Mouse (Mus musculus) kidney, embryonic 16.5 days (tissue): ENCODE measurements around the gene Sergef. TPM values are rescaled to one million over a fixed set of nuclear protein-coding genes. Genes with fewer than 3 reads are reported as not detected.
"Not testable (repeated sequence)": the region's sequence is repeated elsewhere in the genome, so short reads cannot be mapped to it uniquely, and the experiment has no call there.

Source experiments
- ATAC-seq: fragments of 200-750 bp; cut with Nextera tagmentation; 2 replicates; pipeline ENCODE4 v1.8.0; 2017; ENCODE audit warnings: moderate TSS enrichment; ENCODE audit not compliant: low FRiP score, low TSS enrichment
- H3K27ac ChIP-seq: fragments of 300-500 bp; sonication (generic); 2 replicates; pipeline ENCODE4 v1.5.1; 2014; ENCODE audit warnings: low read length
- H3K27me3 ChIP-seq: fragments of 300-500 bp; sonication (generic); 2 replicates; pipeline ENCODE4 v1.6.1; 2014; ENCODE audit warnings: low read length, control low read depth, mixed read lengths; ENCODE audit not compliant: insufficient read depth
- H3K36me3 ChIP-seq: fragments of 300-500 bp; sonication (generic); 2 replicates; pipeline ENCODE4 v1.6.1; 2014; ENCODE audit warnings: low read length, control low read depth, mixed read lengths; ENCODE audit not compliant: insufficient read depth
- H3K4me1 ChIP-seq: fragments of 300-500 bp; sonication (generic); 2 replicates; pipeline ENCODE4 v1.6.1; 2014; ENCODE audit warnings: low read length, control low read depth, mixed read lengths; ENCODE audit not compliant: insufficient read depth
- H3K4me2 ChIP-seq: fragments of 300-500 bp; sonication (generic); replicated peaks from 2 replicates; pipeline ENCODE4 v1.6.1; 2014; ENCODE audit warnings: low read depth, low read length
- H3K4me3 ChIP-seq: fragments of 300-500 bp; sonication (generic); 2 replicates; pipeline ENCODE4 v1.5.1; 2014; ENCODE audit warnings: mild to moderate bottlenecking, low read length
- H3K9ac ChIP-seq: fragments of 300-500 bp; sonication (generic); replicated peaks from 2 replicates; pipeline ENCODE4 v1.6.1; 2014; ENCODE audit warnings: low read length
- H3K9me3 ChIP-seq: fragments of 300-500 bp; sonication (generic); 2 replicates; pipeline ENCODE4 v1.6.1; 2016; ENCODE audit warnings: low read length, control low read depth
- WGBS: fragments of 180-500 bp; shearing (Covaris S2); extraction: QIAGEN DNeasy Blood & Tissue Kit; methylation state at CpG from one replicate; pipeline ENCODE4 v1.1.7; 2014; 5-methylcytosine and 5-hydroxymethylcytosine counted together
- polyA plus RNA-seq: library from polyadenylated mRNA; unstranded; fragments of >200 nt; fragmentation: Nextera tagmentation; extraction: Ambion mirVana; gene quantifications from 2 replicates; pipeline ENCODE4 v1.2.1, GENCODE M21; 2015

The Sergef gene
- 14.7 and 16.5 TPM in 2 replicates for polyA plus RNA-seq

DNA sequence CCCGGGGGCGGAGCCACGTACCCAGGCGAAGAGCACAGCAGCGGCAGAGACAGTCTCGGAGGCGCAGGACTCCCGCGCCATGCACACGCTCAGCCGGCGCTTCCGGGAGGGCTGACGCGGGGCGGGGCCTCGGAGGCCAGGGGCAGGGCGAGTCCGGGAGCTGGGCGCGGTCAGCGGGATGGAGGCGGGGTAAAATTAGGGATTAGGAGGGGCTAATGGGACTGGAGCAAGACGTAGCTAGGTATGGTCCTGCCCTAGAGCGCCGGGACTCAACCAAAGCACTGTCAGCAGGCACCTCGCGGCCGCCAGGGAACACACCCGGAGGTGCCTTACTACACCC, at the start of gene Sergef:
Gene Sergef, minus strand, starts transcription at position 116 of the 340 bp plus-strand sequence.
- Histone ChIP-seq H3K36me3 (no peaks in the 10 kb centered on the region), H3K27me3 (peaks cover 6% of the 10 kb centered on the region; the same call in 1 of the 2 replicates), H3K4me2 (peak within 1 kb of the TSS; percentile 85), H3K4me1 (peaks cover 11% of the 10 kb centered on the region), H3K9ac (peak within 1 kb of the TSS; percentile 79), H3K4me3 (peak within 1 kb of the TSS; percentile 73), H3K9me3 (no peaks in the 10 kb centered on the region), H3K27ac (peak within 1 kb of the TSS; percentile 56)
- ATAC-seq: peak; percentile 97
- WGBS: 1% methylated on average over 30 of the region's 30 CpGs

DNA sequence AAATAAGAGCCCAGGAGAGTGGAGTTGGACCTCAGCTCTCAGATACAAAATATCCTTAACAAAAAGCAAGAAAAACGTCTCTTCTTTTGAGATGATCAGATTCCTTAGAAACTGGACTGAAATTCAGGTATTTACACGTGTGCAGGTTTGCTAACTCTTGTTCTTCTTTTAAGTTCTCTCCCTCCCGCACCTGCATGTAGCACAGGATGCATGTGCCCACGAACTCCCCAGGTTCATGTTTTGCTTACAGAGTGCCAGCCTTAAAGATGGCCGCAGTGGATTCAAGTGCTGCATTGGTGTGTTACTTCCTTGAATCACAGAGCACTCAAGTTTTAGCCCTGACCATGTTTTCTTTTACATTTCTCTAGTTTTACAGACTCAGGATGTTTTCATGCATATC, 47.2 kb upstream of the Sergef start:
- ATAC-seq: no peak
- Histone ChIP-seq H3K27ac (no peak overlapping the region), H3K36me3 (peaks cover 39% of the 10 kb centered on the region), H3K4me3 (no peak overlapping the region), H3K4me1 (no peaks in the 10 kb centered on the region), H3K9me3 (no peaks in the 10 kb centered on the region), H3K9ac (no peak overlapping the region), H3K4me2 (no peak overlapping the region), H3K27me3 (no peaks in the 10 kb centered on the region)
- WGBS: 88% methylated on average over 5 of the region's 5 CpGs

DNA sequence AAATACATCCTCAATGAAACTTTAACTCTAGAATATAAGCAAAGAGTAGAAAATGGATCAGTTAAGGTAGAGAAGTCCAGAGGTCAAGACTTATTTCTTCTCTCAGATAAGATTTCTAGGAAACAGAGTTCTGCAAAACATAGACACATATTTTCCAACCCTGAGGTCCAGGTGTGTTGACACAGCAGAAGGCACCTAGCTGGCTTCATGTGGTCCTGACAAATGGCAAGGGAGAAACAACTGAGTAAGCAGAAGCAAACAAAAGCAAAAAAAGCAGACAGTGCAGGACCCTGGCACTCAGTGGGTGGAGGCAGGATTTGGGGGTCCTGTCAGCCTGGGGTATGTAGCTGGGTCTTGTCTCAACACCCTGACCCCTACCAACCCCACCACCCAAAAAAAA, 41.1 kb upstream of the Sergef start:
- no peak overlapping the region for H3K4me2 ChIP-seq
- H3K27ac ChIP-seq: no peak overlapping the region
- no peak overlapping the region for H3K4me3 ChIP-seq
- H3K36me3 ChIP-seq: no peaks in the 10 kb centered on the region
- no peaks in the 10 kb centered on the region for H3K27me3 ChIP-seq
- no peaks in the 10 kb centered on the region for H3K9me3 ChIP-seq
- H3K4me1 ChIP-seq: no peaks in the 10 kb centered on the region
- no peak for ATAC-seq
- H3K9ac ChIP-seq: no peak overlapping the region

DNA sequence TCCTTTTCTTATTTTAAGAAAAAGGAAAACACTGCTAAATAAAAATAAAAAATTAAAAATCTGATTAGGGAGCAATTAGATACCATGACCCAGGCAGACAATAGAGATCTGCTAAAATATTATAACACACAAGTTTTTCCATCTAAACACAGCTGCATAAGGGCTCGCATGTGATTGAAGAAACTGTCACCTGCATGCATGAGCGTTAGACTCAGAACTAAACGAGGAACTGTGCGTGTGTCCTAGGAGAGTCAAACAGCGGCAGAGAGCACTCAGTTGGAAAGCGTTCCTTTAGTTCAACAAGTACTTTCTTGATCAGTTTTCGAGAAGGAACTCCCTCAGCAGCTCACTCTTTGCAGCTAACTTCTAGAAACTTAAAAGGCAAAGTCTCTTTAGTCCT, 39.4 kb upstream of the Sergef start:
- not testable (repeated sequence) for H3K9ac ChIP-seq, H3K27me3 ChIP-seq, H3K4me3 ChIP-seq, H3K36me3 ChIP-seq, ATAC-seq, H3K4me1 ChIP-seq, H3K4me2 ChIP-seq, H3K9me3 ChIP-seq, H3K27ac ChIP-seq
- 77% methylated on average over 7 of the region's 7 CpGs for WGBS

DNA sequence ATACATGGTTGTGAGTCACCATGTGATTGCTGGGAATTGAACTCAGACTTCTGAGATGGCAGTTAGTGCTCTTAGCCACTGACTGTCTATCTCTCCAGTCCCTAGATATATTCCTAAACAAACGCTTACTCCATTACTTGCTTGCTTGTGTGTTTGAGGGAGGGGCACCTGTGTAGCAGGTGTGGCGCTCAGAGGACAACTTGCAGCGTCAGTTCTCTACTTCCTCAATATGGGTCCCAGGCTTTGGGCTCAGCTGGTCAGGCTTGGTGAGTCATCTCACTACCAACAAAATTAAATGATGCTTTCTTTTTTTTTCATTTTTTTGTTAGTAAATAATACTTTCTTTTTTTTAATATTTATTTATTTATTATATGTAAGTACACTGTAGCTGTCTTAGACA, 38.8 kb upstream of the Sergef start:
- H3K4me1 ChIP-seq: no peaks in the 10 kb centered on the region
- no peak for ATAC-seq
- no peak overlapping the region for H3K9ac ChIP-seq
- no peaks in the 10 kb centered on the region for H3K27me3 ChIP-seq
- WGBS: 83% methylated on average over 3 of the region's 3 CpGs
- no peak overlapping the region for H3K27ac ChIP-seq
- no peak overlapping the region for H3K4me3 ChIP-seq
- H3K9me3 ChIP-seq: no peaks in the 10 kb centered on the region
- H3K36me3 ChIP-seq: no peaks in the 10 kb centered on the region
- no peak overlapping the region for H3K4me2 ChIP-seq

DNA sequence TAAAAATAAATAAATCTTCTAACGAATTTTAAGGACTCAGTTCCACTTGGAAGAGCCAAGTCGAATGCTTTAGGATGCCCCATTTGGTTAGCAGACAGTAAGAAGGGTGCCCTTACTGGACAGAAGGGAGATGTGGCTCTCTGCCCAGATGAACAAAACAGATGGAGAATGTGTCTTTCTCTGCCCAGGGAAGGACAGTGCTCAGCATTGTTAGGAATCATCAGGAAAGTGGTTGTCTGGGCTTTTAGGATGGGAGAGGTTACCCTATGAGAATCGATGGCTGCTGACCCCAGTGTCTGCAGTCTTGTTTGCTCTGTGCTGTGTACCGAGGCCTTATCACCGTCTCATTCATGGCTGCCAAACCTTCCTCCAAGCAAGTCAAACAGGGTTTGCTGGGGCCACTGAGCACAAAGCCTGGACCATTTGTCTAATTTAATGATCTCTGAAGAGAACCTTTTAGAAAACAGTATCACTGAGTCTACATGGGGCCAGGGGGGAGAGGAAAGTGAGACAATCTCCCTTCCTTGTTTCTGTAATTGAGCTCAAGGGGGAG, 37.3 kb upstream of the Sergef start:
- H3K4me2 ChIP-seq: no peak overlapping the region
- H3K36me3 ChIP-seq: no peaks in the 10 kb centered on the region
- no peak overlapping the region for H3K27ac ChIP-seq
- H3K9me3 ChIP-seq: no peaks in the 10 kb centered on the region
- no peak for ATAC-seq
- 32% methylated on average over 5 of the region's 5 CpGs for WGBS
- no peak overlapping the region for H3K9ac ChIP-seq
- H3K4me1 ChIP-seq: peaks cover 5% of the 10 kb centered on the region
- no peak overlapping the region for H3K4me3 ChIP-seq
- no peaks in the 10 kb centered on the region for H3K27me3 ChIP-seq

DNA sequence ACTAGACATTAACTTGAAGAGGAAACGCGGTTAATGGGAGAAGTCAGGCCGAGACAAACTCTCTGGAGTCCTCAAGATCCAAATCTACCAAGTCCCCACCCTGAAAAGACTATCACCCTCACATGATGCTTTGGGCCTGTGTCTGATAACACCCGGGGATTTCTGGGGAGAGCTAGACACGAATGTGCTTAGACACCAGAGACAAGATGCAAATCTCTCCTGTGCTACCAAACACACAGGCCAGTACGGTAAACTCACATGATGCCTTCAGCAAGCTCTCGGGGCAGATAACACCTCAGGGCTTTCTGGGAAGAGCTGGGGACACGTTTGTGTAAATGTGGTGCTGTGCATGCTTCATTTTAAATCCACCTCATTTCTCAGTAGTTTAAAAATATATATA, 36.3 kb upstream of the Sergef start:
- no peak for ATAC-seq
- Histone ChIP-seq H3K36me3 (no peaks in the 10 kb centered on the region), H3K27me3 (no peaks in the 10 kb centered on the region), H3K9ac (no peak overlapping the region), H3K27ac (no peak overlapping the region), H3K9me3 (no peaks in the 10 kb centered on the region), H3K4me1 (peaks cover 5% of the 10 kb centered on the region), H3K4me3 (no peak overlapping the region), H3K4me2 (no peak overlapping the region)
- 85% methylated on average over 8 of the region's 8 CpGs for WGBS

DNA sequence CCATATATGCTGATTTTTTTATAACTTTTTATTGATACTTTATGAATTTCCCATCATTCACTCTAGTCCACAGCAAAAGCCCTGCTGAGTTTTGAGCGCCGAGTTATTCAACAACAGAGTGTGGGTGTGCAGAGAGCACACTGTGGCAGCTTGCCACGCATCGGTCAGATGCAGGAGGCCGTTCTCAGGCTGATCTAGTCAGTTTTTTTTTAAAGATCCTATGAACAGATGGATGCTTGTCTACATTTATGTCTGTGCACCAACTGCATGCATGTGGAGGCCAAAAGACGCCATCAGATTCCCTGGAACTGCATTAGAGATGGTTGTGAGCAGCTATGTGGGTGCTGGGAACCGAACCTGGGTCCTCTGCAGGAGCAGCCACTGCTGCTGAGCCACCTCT, 35.5 kb upstream of the Sergef start:
- Histone ChIP-seq H3K36me3 (no peaks in the 10 kb centered on the region), H3K4me3 (no peak overlapping the region), H3K9me3 (no peaks in the 10 kb centered on the region), H3K27me3 (no peaks in the 10 kb centered on the region), H3K9ac (no peak overlapping the region), H3K27ac (no peak overlapping the region), H3K4me2 (no peak overlapping the region), H3K4me1 (peaks cover 5% of the 10 kb centered on the region)
- ATAC-seq: no peak
- WGBS: 89% methylated on average over 7 of the region's 7 CpGs

DNA sequence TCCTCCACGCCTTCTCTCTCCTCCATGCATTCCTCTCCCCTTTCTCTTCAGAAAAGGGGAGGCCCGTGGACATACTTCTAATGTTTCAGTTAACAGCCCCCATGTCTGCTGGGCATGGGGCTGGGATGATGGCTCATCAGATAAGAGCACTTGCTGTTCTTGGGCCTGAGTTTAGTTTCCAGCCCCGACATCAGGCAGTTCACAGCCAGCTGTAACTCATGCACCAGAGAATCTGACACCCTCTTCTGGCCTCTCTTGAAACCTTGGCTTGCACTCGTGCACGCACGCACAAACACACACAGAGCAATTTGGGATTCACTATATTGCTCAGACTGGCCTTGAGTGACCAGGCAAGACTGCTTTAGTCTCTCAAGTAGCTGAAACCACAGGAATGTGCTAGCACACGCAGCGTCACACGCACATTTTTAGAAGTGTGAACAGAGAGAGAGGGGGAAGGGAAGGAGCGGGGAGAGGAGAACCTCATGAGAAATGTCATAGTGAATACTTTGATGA, 32.6 kb upstream of the Sergef start, which contains the start of gene Tph1:
Gene Tph1, minus strand, starts transcription at position 378 of the 513 bp plus-strand sequence.
- Histone ChIP-seq H3K4me3 (no peak within 1 kb of the TSS), H3K27me3 (no peaks in the 10 kb centered on the region; the same call in 1 of the 2 replicates), H3K9me3 (no peaks in the 10 kb centered on the region), H3K4me2 (no peak within 1 kb of the TSS), H3K36me3 (no peaks in the 10 kb centered on the region), H3K9ac (no peak within 1 kb of the TSS), H3K27ac (no peak within 1 kb of the TSS), H3K4me1 (peaks cover 8% of the 10 kb centered on the region)
- 19% methylated on average over 10 of the region's 10 CpGs for WGBS
- ATAC-seq: no peak

DNA sequence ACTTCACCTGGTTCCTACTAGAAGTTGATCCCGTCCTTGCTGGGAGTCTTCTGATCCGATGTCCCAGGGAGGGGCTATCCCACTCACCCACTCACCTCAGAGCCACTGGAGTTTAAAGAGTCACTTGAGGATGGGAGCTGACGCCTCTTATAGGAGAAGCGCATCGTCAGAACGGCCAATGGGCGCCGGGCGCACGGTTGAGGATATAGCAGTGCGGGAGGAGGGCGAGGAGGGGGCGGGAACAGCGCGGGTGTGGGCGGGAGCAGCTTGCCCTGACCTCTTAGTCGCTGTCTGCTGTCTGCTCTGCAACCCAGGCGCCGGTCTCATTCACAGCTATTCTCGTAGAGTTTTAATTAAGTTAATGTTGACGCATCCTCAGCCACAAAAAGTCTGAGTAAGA, 27.6 kb upstream of the Sergef start:
- H3K9ac ChIP-seq: no peak overlapping the region
- H3K4me1 ChIP-seq: peaks cover 9% of the 10 kb centered on the region
- WGBS: 2% methylated on average over 21 of the region's 21 CpGs
- peak; percentile 31; the same call in 1 of the 2 replicates for ATAC-seq
- peaks cover 16% of the 10 kb centered on the region; the same call in 1 of the 2 replicates for H3K27me3 ChIP-seq
- H3K4me3 ChIP-seq: peak overlapping the region; percentile 14
- H3K36me3 ChIP-seq: no peaks in the 10 kb centered on the region
- H3K9me3 ChIP-seq: no peaks in the 10 kb centered on the region
- H3K27ac ChIP-seq: no peak overlapping the region
- H3K4me2 ChIP-seq: peak overlapping the region; percentile 42
